Mouse (Mus musculus) cerebellum, adult (tissue): ENCODE measurements at regions not wholly inside any gene's neighbourhood (a gene's known extent, or its start where the extent isn't known, plus 50 kb on each side); places are given as distances from the start of the nearest gene placed in this dataset.

Experiments used
- ATAC-seq: cut with Nextera tagmentation; 2 replicates; pipeline ENCODE4 v1.9.2; 2017; ENCODE audit warnings: mild to moderate bottlenecking, moderate library complexity, mixed read lengths; ENCODE audit not compliant: insufficient number of reproducible peaks, low FRiP score, low TSS enrichment

GRCm38 (mm10) chr8:5601116-5601515 lies 496.0 kb upstream of the Slc10a2 start:
- peak; percentile 99 for ATAC-seq

GRCm38 (mm10) chr8:5591571-5591970 lies 486.4 kb upstream of the Slc10a2 start:
- no peak for ATAC-seq
